Mouse (Mus musculus): ENCODE measurements around the gene Eri3. TPM values are rescaled to one million over a fixed set of nuclear protein-coding genes. Genes with fewer than 3 reads are reported as not detected.
A peak's percentile ranks its signal among the peaks of the same experiment; 100 is the strongest.

Eri3 gene
- polyA plus RNA-seq, 1 experiment from 2014 or later, result 267 TPM

DNA sequence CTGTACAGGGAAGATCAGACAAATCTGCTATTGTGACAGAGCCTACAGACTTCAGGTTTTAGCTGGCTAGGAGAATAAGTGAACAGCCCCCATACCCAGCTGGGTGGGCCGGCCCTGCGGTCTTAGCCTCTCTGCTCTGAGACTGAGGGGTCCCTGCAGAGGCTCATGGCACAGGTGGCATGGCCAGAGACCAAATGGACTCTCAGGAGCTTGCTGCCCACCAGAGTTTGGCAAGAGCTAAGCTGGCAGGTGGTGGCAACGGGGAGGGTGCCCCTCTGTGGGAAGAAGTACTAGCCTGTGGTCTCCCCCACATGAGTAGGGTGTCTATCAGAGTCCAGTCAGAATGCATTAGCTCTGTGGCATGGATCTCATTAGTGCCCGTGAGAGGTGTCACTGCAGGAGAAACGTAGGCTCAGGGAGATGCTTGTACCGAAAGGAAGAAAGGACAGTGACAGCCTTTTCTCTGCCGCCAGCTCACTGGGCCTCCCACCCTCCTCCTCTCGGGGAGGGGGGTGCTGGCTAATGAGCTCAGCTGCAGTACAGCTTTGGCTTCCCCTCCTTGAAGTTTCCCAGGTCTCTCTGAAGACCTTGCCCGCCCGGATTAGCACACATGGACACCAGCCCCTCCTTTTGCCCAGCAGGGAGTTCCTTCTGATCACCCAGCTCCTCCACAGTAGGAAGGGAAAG, 104.0 kb downstream of the Eri3 start:
- Histone ChIP-seq H3K4me2 (ENCODE audit: low read length) (no peak overlapping the region), H3K36me3 (ENCODE audit: control insufficient read depth, insufficient read depth, low read length) (no peaks in the 10 kb centered on the region), H3K27me3 (ENCODE audit: control insufficient read depth, insufficient read depth, low read length) (no peaks in the 10 kb centered on the region), H3K27ac (replicated peaks; ENCODE audit: low read depth, low read length) (peak overlapping the region; percentile 75), H3K9ac (replicated peaks; ENCODE audit: low read length) (no peak overlapping the region), H3K4me1 (ENCODE audit: control insufficient read depth, insufficient read depth, low read length) (peaks cover 41% of the 10 kb centered on the region), H3K9me3 (ENCODE audit: control insufficient read depth, low read length) (no peaks in the 10 kb centered on the region), H3K4me3 (replicated peaks; ENCODE audit: low read depth, low read length) (no peak overlapping the region)
- 7% methylated on average over 10 of the region's 10 CpGs for WGBS
- DNase-seq, result peak; percentile 65
- no peak for ATAC-seq (ENCODE audit: low FRiP score, low TSS enrichment)

DNA sequence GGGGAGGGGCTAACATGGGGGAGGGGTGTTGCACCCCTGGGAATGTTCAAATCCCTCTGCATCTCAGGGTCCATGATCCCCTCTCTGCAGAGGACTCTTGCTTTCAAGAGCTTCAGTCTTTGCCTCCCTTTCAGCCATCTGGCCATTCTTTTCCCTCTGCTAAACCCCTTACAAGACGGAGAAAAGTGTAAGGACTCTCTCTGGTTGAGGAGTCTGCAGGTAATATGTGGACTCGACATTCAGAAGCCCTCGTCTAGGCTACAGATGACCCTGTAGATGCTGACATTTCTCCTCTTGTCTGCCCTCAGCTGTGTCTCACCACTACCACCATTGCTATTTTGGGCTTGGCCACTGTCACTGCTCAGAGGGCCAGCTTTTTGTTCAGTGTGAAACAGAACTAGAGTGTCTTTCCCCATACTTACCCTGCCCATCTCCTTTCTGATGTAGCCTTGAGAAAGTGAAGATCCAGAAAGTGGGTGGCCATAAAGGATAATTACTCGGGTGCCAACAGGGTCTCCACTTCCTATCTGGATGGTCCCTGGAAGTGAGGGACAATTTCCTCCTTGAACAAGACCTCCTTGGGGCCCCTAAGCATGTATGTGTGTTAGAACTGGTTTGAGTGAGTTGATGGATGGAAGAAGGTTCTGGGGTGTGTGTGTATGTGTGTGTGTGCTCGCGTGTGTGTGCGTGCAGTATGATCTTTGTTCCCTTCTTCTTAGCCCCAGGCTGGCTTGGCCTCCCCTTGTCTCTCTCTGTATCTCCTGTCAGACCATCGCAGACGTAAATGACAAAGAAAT, 104.7 kb downstream of the Eri3 start:
- H3K9ac ChIP-seq (replicated peaks; ENCODE audit: low read length), result no peak overlapping the region
- H3K27me3 ChIP-seq (ENCODE audit: control insufficient read depth, insufficient read depth, low read length), result no peaks in the 10 kb centered on the region

DNA sequence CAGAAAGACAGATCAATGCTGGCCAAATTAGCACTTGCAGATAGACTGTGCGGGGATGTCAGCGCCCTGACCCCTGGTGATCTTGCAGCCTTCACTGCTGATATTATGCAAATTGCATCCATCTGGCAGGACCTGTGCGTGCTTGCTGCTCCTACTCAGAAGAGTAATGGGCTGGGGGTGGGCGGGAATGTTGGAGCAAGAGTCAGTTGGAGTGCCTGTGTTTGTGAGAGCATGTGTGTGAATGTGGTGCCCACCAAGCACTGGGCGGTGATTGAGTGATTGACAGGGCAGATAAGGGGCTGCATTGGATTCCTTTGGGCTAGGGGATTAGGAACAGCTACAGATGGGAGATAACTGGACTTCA, 105.3 kb downstream of the Eri3 start:
- Histone ChIP-seq H3K4me1 (ENCODE audit: control insufficient read depth, insufficient read depth, low read length) (peaks cover 40% of the 10 kb centered on the region), H3K36me3 (ENCODE audit: control insufficient read depth, insufficient read depth, low read length) (no peaks in the 10 kb centered on the region), H3K27ac (replicated peaks; ENCODE audit: low read depth, low read length) (peak overlapping the region; percentile 75; the same call in 1 of the 2 replicates), H3K4me2 (ENCODE audit: low read length) (no peak overlapping the region), H3K9me3 (ENCODE audit: control insufficient read depth, low read length) (no peaks in the 10 kb centered on the region), H3K27me3 (ENCODE audit: control insufficient read depth, insufficient read depth, low read length) (no peaks in the 10 kb centered on the region), H3K4me3 (replicated peaks; ENCODE audit: low read depth, low read length) (no peak overlapping the region), H3K9ac (replicated peaks; ENCODE audit: low read length) (no peak overlapping the region)
- no peak for DNase-seq
- ATAC-seq (ENCODE audit: low FRiP score, low TSS enrichment), result peak; percentile 39; the same call in 1 of the 2 replicates
- WGBS, result 26% methylated on average over 5 of the region's 5 CpGs

More for the DNA sequence above, 104.7 kb downstream of the Eri3 start:
- H3K4me3 ChIP-seq (replicated peaks; ENCODE audit: low read depth, low read length), result no peak overlapping the region
- WGBS, result 39% methylated on average over 9 of the region's 9 CpGs
- peak overlapping the region; percentile 75 for H3K27ac ChIP-seq (replicated peaks; ENCODE audit: low read depth, low read length)
- peaks cover 40% of the 10 kb centered on the region for H3K4me1 ChIP-seq (ENCODE audit: control insufficient read depth, insufficient read depth, low read length)
- H3K9me3 ChIP-seq (ENCODE audit: control insufficient read depth, low read length), result no peaks in the 10 kb centered on the region
- DNase-seq (no peak), ATAC-seq (ENCODE audit: low FRiP score, low TSS enrichment) (no peak)
- H3K36me3 ChIP-seq (ENCODE audit: control insufficient read depth, insufficient read depth, low read length), result no peaks in the 10 kb centered on the region
- H3K4me2 ChIP-seq (ENCODE audit: low read length), result no peak overlapping the region

DNA sequence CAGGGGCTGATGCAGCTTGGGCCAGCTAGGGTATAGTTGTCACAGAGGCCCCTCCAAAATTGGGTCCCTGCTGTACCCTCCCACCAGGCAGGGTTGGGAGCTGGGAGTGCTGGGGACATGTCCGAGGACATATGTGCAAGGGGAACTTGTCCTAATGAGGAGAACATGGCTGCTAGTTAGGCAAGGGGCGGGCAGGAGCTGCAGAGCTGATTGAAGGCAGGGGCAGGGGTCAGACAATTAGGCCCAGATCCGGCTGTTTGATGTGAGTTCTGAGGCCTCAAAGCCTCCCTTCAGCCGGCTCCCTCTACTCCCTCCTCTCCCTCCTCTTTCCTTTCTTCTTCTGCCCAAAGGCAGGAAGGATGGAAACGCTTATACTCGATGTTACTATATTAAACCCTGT, 106.8 kb downstream of the Eri3 start:
- Histone ChIP-seq H3K9me3 (ENCODE audit: control insufficient read depth, low read length) (no peaks in the 10 kb centered on the region), H3K4me1 (ENCODE audit: control insufficient read depth, insufficient read depth, low read length) (peaks cover 34% of the 10 kb centered on the region), H3K4me3 (replicated peaks; ENCODE audit: low read depth, low read length) (no peak overlapping the region), H3K9ac (replicated peaks; ENCODE audit: low read length) (no peak overlapping the region), H3K27me3 (ENCODE audit: control insufficient read depth, insufficient read depth, low read length) (no peaks in the 10 kb centered on the region), H3K4me2 (ENCODE audit: low read length) (no peak overlapping the region), H3K27ac (replicated peaks; ENCODE audit: low read depth, low read length) (peak overlapping the region; percentile 32; the same call in 1 of the 2 replicates), H3K36me3 (ENCODE audit: control insufficient read depth, insufficient read depth, low read length) (0 out of 2 replicates have a peak, but pooled peaks cover 3% of the 10 kb centered on the region)
- 17% methylated on average over 6 of the region's 6 CpGs for WGBS
- DNase-seq (no peak), ATAC-seq (ENCODE audit: low FRiP score, low TSS enrichment) (no peak)

DNA sequence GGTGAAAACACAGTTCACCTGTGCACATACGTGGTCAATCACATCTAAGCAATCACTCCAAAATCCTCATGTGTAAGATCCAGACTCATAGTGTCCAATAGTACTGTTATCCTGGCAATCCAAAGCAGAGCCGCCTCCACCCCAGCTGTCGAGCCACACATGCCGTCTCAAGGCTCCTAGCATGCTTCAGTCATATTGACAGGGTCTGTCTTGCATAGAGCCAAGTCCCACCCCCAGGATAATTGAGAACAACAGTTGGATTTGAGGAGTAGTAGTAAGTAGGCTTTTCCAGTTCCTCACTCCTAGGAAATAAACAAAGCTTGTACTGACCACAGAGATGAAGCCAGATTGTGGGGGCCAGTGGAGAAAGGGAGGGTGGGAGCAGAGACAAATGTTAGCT, 107.5 kb downstream of the Eri3 start:
- Histone ChIP-seq H3K9ac (replicated peaks; ENCODE audit: low read length) (no peak overlapping the region), H3K4me1 (ENCODE audit: control insufficient read depth, insufficient read depth, low read length) (peaks cover 34% of the 10 kb centered on the region), H3K27ac (replicated peaks; ENCODE audit: low read depth, low read length) (peak overlapping the region; percentile 32; the same call in 1 of the 2 replicates), H3K27me3 (ENCODE audit: control insufficient read depth, insufficient read depth, low read length) (no peaks in the 10 kb centered on the region), H3K4me3 (replicated peaks; ENCODE audit: low read depth, low read length) (no peak overlapping the region), H3K9me3 (ENCODE audit: control insufficient read depth, low read length) (no peaks in the 10 kb centered on the region), H3K4me2 (ENCODE audit: low read length) (no peak overlapping the region), H3K36me3 (ENCODE audit: control insufficient read depth, insufficient read depth, low read length) (0 out of 2 replicates have a peak, but pooled peaks cover 3% of the 10 kb centered on the region)
- DNase-seq (no peak), ATAC-seq (ENCODE audit: low FRiP score, low TSS enrichment) (no peak)
- WGBS, result 62% methylated on average over 4 of the region's 4 CpGs

DNA sequence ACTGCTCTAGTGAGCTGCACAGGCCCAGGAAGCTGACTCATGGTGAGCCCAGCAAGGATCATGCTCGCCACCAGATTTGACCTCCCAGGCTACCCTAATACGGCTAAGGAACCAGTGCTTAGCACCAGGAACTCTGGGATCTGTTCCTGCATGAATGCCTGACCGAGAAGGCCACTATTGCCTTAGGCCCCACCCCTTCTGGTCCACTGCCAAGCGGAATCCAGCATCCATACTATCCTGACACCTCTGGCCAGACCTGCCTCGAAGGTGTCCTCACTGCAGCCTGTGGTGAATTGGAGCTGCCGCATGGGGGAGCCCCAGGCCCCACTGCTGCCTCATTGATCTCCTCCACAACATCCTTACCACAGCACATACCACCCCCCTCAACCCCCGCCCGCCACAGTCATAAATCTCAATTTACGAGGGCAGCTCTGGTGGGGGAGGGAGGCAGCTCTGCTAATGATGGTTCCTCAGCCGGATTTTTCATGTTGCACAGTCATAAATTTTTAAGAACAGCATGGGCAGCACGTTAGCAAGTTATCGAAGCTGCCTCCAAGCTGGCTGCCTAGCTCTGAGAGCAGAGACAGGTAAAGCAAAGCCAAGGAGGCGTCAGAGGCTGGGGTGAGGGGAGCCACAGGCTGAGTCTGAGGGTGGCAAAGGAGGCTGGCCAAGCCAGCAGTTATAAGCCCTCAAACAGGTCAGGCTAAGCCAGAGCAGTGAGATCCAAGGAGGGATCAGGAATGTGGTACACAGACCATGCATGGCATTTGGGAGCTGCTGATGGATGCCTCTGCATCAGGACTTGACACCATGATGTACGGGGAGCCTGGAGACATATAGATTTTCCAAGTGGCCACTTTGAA, 108.6 kb downstream of the Eri3 start:
- Histone ChIP-seq H3K9ac (replicated peaks; ENCODE audit: low read length) (no peak overlapping the region), H3K4me3 (replicated peaks; ENCODE audit: low read depth, low read length) (no peak overlapping the region), H3K27me3 (ENCODE audit: control insufficient read depth, insufficient read depth, low read length) (no peaks in the 10 kb centered on the region), H3K36me3 (ENCODE audit: control insufficient read depth, insufficient read depth, low read length) (0 out of 2 replicates have a peak, but pooled peaks cover 3% of the 10 kb centered on the region), H3K4me2 (ENCODE audit: low read length) (no peak overlapping the region), H3K4me1 (ENCODE audit: control insufficient read depth, insufficient read depth, low read length) (peaks cover 29% of the 10 kb centered on the region), H3K9me3 (ENCODE audit: control insufficient read depth, low read length) (no peaks in the 10 kb centered on the region), H3K27ac (replicated peaks; ENCODE audit: low read depth, low read length) (peak overlapping the region; percentile 43)
- whole genome bisulfite sequencing, result 60% methylated on average over 14 of the region's 14 CpGs
- DNase-seq (peak; percentile 48), ATAC-seq (ENCODE audit: low FRiP score, low TSS enrichment) (no peak)

DNA sequence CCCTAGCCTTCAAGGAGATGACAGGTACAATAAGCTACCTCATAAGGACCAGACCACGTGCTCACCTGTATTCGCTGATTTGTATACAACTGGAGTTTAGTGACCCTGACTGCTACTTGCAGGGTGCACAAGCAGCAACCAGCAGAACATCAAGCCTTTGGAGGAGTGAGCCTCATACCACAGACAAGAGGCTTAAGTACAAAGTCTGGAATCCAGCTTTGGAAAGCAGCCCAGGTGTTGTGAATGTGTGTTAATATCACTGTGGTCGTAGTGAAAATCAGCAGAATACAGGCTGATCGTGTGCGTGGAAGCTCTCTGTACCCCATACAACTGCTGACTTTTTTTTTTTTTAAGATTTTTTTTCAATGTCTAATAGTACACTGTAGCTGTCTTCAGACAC, 109.8 kb downstream of the Eri3 start:
- H3K4me2 ChIP-seq (ENCODE audit: low read length), result no peak overlapping the region
- WGBS, result 97% methylated on average over 5 of the region's 5 CpGs
- no peak overlapping the region for H3K27ac ChIP-seq (replicated peaks; ENCODE audit: low read depth, low read length)
- no peak for DNase-seq
- 0 out of 2 replicates have a peak, but pooled peaks cover 3% of the 10 kb centered on the region for H3K36me3 ChIP-seq (ENCODE audit: control insufficient read depth, insufficient read depth, low read length)
- no peak overlapping the region for H3K9ac ChIP-seq (replicated peaks; ENCODE audit: low read length)
- no peaks in the 10 kb centered on the region for H3K9me3 ChIP-seq (ENCODE audit: control insufficient read depth, low read length)
- no peak for ATAC-seq (ENCODE audit: low FRiP score, low TSS enrichment)
- no peak overlapping the region for H3K4me3 ChIP-seq (replicated peaks; ENCODE audit: low read depth, low read length)
- peaks cover 21% of the 10 kb centered on the region for H3K4me1 ChIP-seq (ENCODE audit: control insufficient read depth, insufficient read depth, low read length)
- H3K27me3 ChIP-seq (ENCODE audit: control insufficient read depth, insufficient read depth, low read length), result no peaks in the 10 kb centered on the region

DNA sequence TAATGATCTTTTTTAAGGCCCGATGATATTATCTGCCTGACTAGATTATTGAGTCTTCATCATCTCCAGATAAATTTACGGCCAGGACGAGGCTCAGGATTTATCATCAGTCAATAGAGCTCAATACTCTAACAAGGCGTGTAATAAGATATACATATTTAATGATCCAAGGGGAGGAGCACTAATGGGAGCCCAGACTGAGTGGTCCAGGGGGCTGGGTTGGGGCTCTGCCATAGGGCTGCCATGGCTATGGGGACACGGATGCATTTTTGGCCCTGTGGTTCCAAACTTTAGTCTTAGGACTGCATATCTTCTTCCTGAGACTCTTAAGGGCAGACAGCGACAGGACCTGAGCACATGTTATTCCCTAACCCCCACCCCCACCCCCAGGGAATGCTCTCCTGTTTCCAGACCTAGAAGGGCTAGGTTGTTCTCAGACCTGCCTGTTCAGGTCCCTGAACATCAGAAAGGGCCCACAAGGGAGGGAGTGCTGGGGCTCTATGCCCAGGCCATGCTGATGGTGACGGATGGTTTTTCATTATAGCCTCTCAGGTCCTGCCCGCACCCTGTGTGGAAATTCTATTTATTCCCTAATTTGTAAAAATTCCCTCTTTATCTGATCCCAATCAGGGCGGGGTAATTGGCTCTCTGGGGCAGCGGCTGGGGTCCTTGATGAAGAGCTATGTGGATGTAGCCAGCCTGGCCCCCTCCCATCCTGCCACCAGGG, 114.4 kb downstream of the Eri3 start:
- no peak for DNase-seq
- ATAC-seq (ENCODE audit: low FRiP score, low TSS enrichment), result no peak
- no peak overlapping the region for H3K27ac ChIP-seq (replicated peaks; ENCODE audit: low read depth, low read length)

More for the DNA sequence above, 114.4 kb downstream of the Eri3 start:
- no peak overlapping the region for H3K9ac ChIP-seq (replicated peaks; ENCODE audit: low read length)
- H3K27me3 ChIP-seq (ENCODE audit: control insufficient read depth, insufficient read depth, low read length), result no peaks in the 10 kb centered on the region
- no peaks in the 10 kb centered on the region for H3K9me3 ChIP-seq (ENCODE audit: control insufficient read depth, low read length)
- H3K4me2 ChIP-seq (ENCODE audit: low read length), result no peak overlapping the region
- H3K36me3 ChIP-seq (ENCODE audit: control insufficient read depth, insufficient read depth, low read length), result 0 out of 2 replicates have a peak, but pooled peaks cover 3% of the 10 kb centered on the region
- H3K4me1 ChIP-seq (ENCODE audit: control insufficient read depth, insufficient read depth, low read length), result peaks cover 4% of the 10 kb centered on the region; the same call in 1 of the 2 replicates
- WGBS, result 65% methylated on average over 10 of the region's 10 CpGs
- no peak overlapping the region for H3K4me3 ChIP-seq (replicated peaks; ENCODE audit: low read depth, low read length)

Data from midbrain, embryonic 14.5 days (tissue).